Mouse (Mus musculus) heart, postnatal 25 days (tissue): ENCODE data around the gene Xaf1. TPM values are rescaled to one million over a fixed set of nuclear protein-coding genes. Genes with fewer than 3 reads are reported as not detected.
"Not testable (repeated sequence)": the region's sequence is repeated elsewhere in the genome, so short reads cannot be mapped to it uniquely, and the experiment has no call there.

ENCODE experiments used
- DNase-seq: peaks from one replicate; pipeline ENCODE4 v3.0.0; 2022; ENCODE audit warnings: low spot score
- intact Hi-C: fragments of 180-260 bp; cut with DNase I; formaldehyde crosslinking; loops from one replicate; pipeline ENCODE4 v1.15.1; 2025
- total RNA-seq, 2 experiments: library from RNA; stranded (reverse); gene quantifications; 2 replicates each; pipeline ENCODE4 v1.2.3; 2021

Gene Xaf1
- total RNA-seq, 2 experiments from 2014 or later, result 10.7 to 12.0 TPM

GRCm38 (mm10) chr11:72310491-72310890 lies 9.1 kb downstream of the Xaf1 start:
- DNase-seq, result no peak
- intact Hi-C loops, result no loop called here

- no peak for DNase-seq
- intact Hi-C loops, result no loop called here
Measured at GRCm38 (mm10) chr11:72311355-72312001, 10.0 kb downstream of the Xaf1 start.

- DNase-seq, result no peak
- intact Hi-C loops, result no loop called here
Measured at GRCm38 (mm10) chr11:72314151-72314895, 12.9 kb downstream of the Xaf1 start, which contains the start of gene Fbxo39. Gene Fbxo39, plus strand, starts transcription at chr11:72314444.

- intact Hi-C loops, result no loop called here
- DNase-seq, result no peak
Measured at GRCm38 (mm10) chr11:72318026-72318425, 16.6 kb downstream of the Xaf1 start.

GRCm38 (mm10) chr11:72324431-72324830 lies 23.0 kb downstream of the Xaf1 start:
- no peak for DNase-seq
- intact Hi-C loops, result loop anchor here (5.0 kb wide), 1 partner anchor 97 kb away; no protein-coding TSS in a partner anchor

- intact Hi-C loops, result no loop called here
- DNase-seq, result no peak
Measured at GRCm38 (mm10) chr11:72325701-72326100, 24.3 kb downstream of the Xaf1 start.

- intact Hi-C loops, result no loop called here
- no peak for DNase-seq
Measured at GRCm38 (mm10) chr11:72332951-72333667, 31.7 kb downstream of the Xaf1 start.

GRCm38 (mm10) chr11:72334653-72335052 lies 33.2 kb downstream of the Xaf1 start:
- no peak for DNase-seq
- intact Hi-C loops, result no loop called here

- intact Hi-C loops, result no loop called here
Measured at GRCm38 (mm10) chr11:72336726-72337125, 35.3 kb downstream of the Xaf1 start.

GRCm38 (mm10) chr11:72338437-72338871 lies 37.0 kb downstream of the Xaf1 start:
- intact Hi-C loops, result no loop called here

More at GRCm38 (mm10) chr11:72336726-72337125, 35.3 kb downstream of the Xaf1 start:
- DNase-seq, result no peak

GRCm38 (mm10) chr11:72339716-72340115 lies 38.3 kb downstream of the Xaf1 start:
- intact Hi-C loops, result loop anchor here (5.0 kb wide), 1 partner anchor 112 kb away; no protein-coding TSS in a partner anchor
- DNase-seq, result no peak

More at GRCm38 (mm10) chr11:72338437-72338871, 37.0 kb downstream of the Xaf1 start:
- DNase-seq, result no peak

GRCm38 (mm10) chr11:72342549-72343237 lies 41.3 kb downstream of the Xaf1 start:
- no peak for DNase-seq
- intact Hi-C loops, result loop anchor here (2.0 to 5.0 kb wide), 2 partner anchors 115 to 222 kb away; no protein-coding TSS in a partner anchor

GRCm38 (mm10) chr11:72343238-72343625 lies 41.8 kb downstream of the Xaf1 start:
- not testable (repeated sequence) for DNase-seq
- intact Hi-C loops, result loop anchor here (2.0 to 5.0 kb wide), 2 partner anchors 116 to 222 kb away; no protein-coding TSS in a partner anchor

- intact Hi-C loops, result loop anchor here (2.0 to 5.0 kb wide), 2 partner anchors 117 to 221 kb away; no protein-coding TSS in a partner anchor
- DNase-seq, result no peak
Measured at GRCm38 (mm10) chr11:72343904-72344303, 42.5 kb downstream of the Xaf1 start.

- intact Hi-C loops, result loop anchor here (5.0 kb wide), 1 partner anchor 117 kb away; no protein-coding TSS in a partner anchor
- DNase-seq, result no peak
Measured at GRCm38 (mm10) chr11:72344486-72344885, 43.1 kb downstream of the Xaf1 start.

GRCm38 (mm10) chr11:72348563-72348962 lies 47.1 kb downstream of the Xaf1 start:
- intact Hi-C loops, result no loop called here
- DNase-seq, result no peak

GRCm38 (mm10) chr11:72349016-72349415 lies 47.6 kb downstream of the Xaf1 start:
- intact Hi-C loops, result no loop called here
- DNase-seq, result no peak

- DNase-seq, result no peak
- intact Hi-C loops, result loop anchor here (10.0 kb wide), 1 partner anchor 375 kb away; no protein-coding TSS in a partner anchor
Measured at GRCm38 (mm10) chr11:72349652-72350051, 48.2 kb downstream of the Xaf1 start.

- intact Hi-C loops, result loop anchor here (10.0 kb wide), 1 partner anchor 373 kb away; no protein-coding TSS in a partner anchor
- DNase-seq, result no peak
Measured at GRCm38 (mm10) chr11:72352272-72352671, 50.8 kb downstream of the Xaf1 start.
